Mouse (Mus musculus) lung, postnatal 0 days (tissue): ENCODE data around the gene Dach1. TPM values are rescaled to one million over a fixed set of nuclear protein-coding genes. Genes with fewer than 3 reads are reported as not detected.

Experiments used
- ATAC-seq: fragments of 200-750 bp; cut with Nextera tagmentation; 2 replicates; pipeline ENCODE4 v1.8.0; 2017; ENCODE audit warnings: moderate library complexity
- DNase-seq: peaks from one replicate; pipeline ENCODE4 v3.0.0-alpha.2; 2016; ENCODE audit warnings: low spot score
- H3K27ac ChIP-seq: fragments of 300-500 bp; sonication (generic); 2 replicates; pipeline ENCODE4 v1.5.1; 2014; ENCODE audit warnings: antibody characterized with exemption, mild to moderate bottlenecking, low read length, mixed read lengths
- H3K27me3 ChIP-seq: fragments of 300-500 bp; sonication (generic); replicated peaks from 2 replicates; pipeline ENCODE4 v1.6.1; 2014; ENCODE audit warnings: low read length, mixed read lengths; ENCODE audit not compliant: insufficient read depth
- H3K36me3 ChIP-seq: fragments of 300-500 bp; sonication (generic); 2 replicates; pipeline ENCODE4 v1.6.1; 2014; ENCODE audit warnings: low read length, mixed read lengths; ENCODE audit not compliant: insufficient read depth
- H3K4me1 ChIP-seq: fragments of 300-500 bp; sonication (generic); 2 replicates; pipeline ENCODE4 v1.6.1; 2014; ENCODE audit warnings: antibody characterized with exemption, low read depth, low read length, mixed read lengths; ENCODE audit not compliant: insufficient read depth
- H3K4me2 ChIP-seq: fragments of 300-500 bp; sonication (generic); replicated peaks from 2 replicates; pipeline ENCODE4 v1.6.1; 2014; ENCODE audit warnings: low read depth, mild to moderate bottlenecking, low read length, moderate library complexity, mixed read lengths
- H3K4me3 ChIP-seq: fragments of 300-500 bp; sonication (generic); 2 replicates; pipeline ENCODE4 v1.5.1; 2014; ENCODE audit warnings: low read depth, low read length
- H3K9ac ChIP-seq: fragments of 300-500 bp; sonication (generic); replicated peaks from 2 replicates; pipeline ENCODE4 v1.6.1; 2014; ENCODE audit warnings: low read depth, mild to moderate bottlenecking
- H3K9me3 ChIP-seq: fragments of 300-500 bp; sonication (generic); 2 replicates; pipeline ENCODE4 v1.6.1; 2016; ENCODE audit warnings: low read length, mixed read lengths
- CTCF ChIP-seq: IDR thresholded peaks from 2 replicates; pipeline ENCODE4 v1.5.1; 2016; ENCODE audit warnings: antibody characterized with exemption, mild to moderate bottlenecking
- EP300 ChIP-seq: IDR thresholded peaks from 2 replicates; pipeline ENCODE4 v1.6.1; 2016; ENCODE audit warnings: antibody characterized with exemption, mild to moderate bottlenecking, control low read depth
- WGBS: fragments of 180-500 bp; shearing (Covaris S2); extraction: QIAGEN DNeasy Blood & Tissue Kit; methylation state at CpG from one replicate; pipeline ENCODE4 v1.1.7; 2014; 5-methylcytosine and 5-hydroxymethylcytosine counted together
- polyA plus RNA-seq: library from polyadenylated mRNA; unstranded; fragments of >200 nt; fragmentation: Nextera tagmentation; extraction: Ambion mirVana; gene quantifications from 2 replicates; pipeline ENCODE4 v1.2.1, GENCODE M21; 2015

Gene Dach1
- polyA plus RNA-seq, 1 experiment from 2014 or later = 4.2 TPM

- no peak overlapping the region for H3K9ac ChIP-seq
- H3K27me3 ChIP-seq = no peaks in the 10 kb centered on the region
- no peaks in the 10 kb centered on the region for H3K4me1 ChIP-seq
- peak; percentile 47 for DNase-seq
- peak; percentile 26 for ATAC-seq
- WGBS = 54% methylated on average over 5 of the region's 5 CpGs
- no peak overlapping the region for H3K4me2 ChIP-seq
- no peaks in the 10 kb centered on the region for H3K36me3 ChIP-seq
- no peak overlapping the region for H3K4me3 ChIP-seq
- H3K27ac ChIP-seq = no peak overlapping the region
- TF ChIP-seq CTCF (no peak), EP300 (peak; percentile 38)
- no peaks in the 10 kb centered on the region for H3K9me3 ChIP-seq
These were observed 374.1 kb downstream of the Dach1 start for GRCm38 (mm10) chr14:97795385-97795952.

GRCm38 (mm10) chr14:97774135-97774767 is 395.3 kb downstream of the Dach1 start:
- 63% methylated on average over 2 of the region's 2 CpGs for WGBS
- Histone ChIP-seq H3K4me1 (no peaks in the 10 kb centered on the region), H3K4me3 (no peak overlapping the region), H3K9me3 (no peaks in the 10 kb centered on the region; the same call in 1 of the 2 replicates), H3K9ac (no peak overlapping the region), H3K27me3 (no peaks in the 10 kb centered on the region), H3K4me2 (no peak overlapping the region), H3K36me3 (no peaks in the 10 kb centered on the region), H3K27ac (no peak overlapping the region)
- TF ChIP-seq CTCF = no peak
- no peak for TF ChIP-seq EP300
- ATAC-seq (no peak), DNase-seq (no peak)

- Histone ChIP-seq H3K36me3 (no peaks in the 10 kb centered on the region), H3K27ac (no peak overlapping the region), H3K9me3 (no peaks in the 10 kb centered on the region), H3K4me1 (no peaks in the 10 kb centered on the region), H3K4me3 (no peak overlapping the region), H3K27me3 (no peaks in the 10 kb centered on the region), H3K9ac (no peak overlapping the region), H3K4me2 (no peak overlapping the region)
- TF ChIP-seq CTCF (no peak), EP300 (no peak)
- 76% methylated on average over 4 of the region's 4 CpGs for WGBS
- ATAC-seq (no peak), DNase-seq (no peak)
These were observed 415.2 kb downstream of the Dach1 start for GRCm38 (mm10) chr14:97754400-97754799.

GRCm38 (mm10) chr14:97753973-97754372 is 415.6 kb downstream of the Dach1 start:
- no peak overlapping the region for H3K27ac ChIP-seq
- 86% methylated on average over 2 of the region's 2 CpGs for WGBS
- ATAC-seq (no peak), DNase-seq (no peak)
- no peaks in the 10 kb centered on the region for H3K36me3 ChIP-seq
- no peak overlapping the region for H3K4me2 ChIP-seq
- H3K4me3 ChIP-seq = no peak overlapping the region
- H3K9me3 ChIP-seq = no peaks in the 10 kb centered on the region
- no peak for TF ChIP-seq CTCF
- no peak for TF ChIP-seq EP300
- H3K4me1 ChIP-seq = no peaks in the 10 kb centered on the region
- H3K27me3 ChIP-seq = no peaks in the 10 kb centered on the region
- no peak overlapping the region for H3K9ac ChIP-seq

- H3K4me2 ChIP-seq = no peak overlapping the region
- WGBS = 68% methylated on average over 2 of the region's 2 CpGs
- TF ChIP-seq EP300 (no peak), CTCF (no peak)
- no peak for ATAC-seq
- H3K4me3 ChIP-seq = no peak overlapping the region
- H3K9me3 ChIP-seq = no peaks in the 10 kb centered on the region
- no peak overlapping the region for H3K27ac ChIP-seq
- no peaks in the 10 kb centered on the region for H3K36me3 ChIP-seq
- no peaks in the 10 kb centered on the region for H3K4me1 ChIP-seq
- H3K27me3 ChIP-seq = no peaks in the 10 kb centered on the region
- no peak overlapping the region for H3K9ac ChIP-seq
- peak; percentile 67 for DNase-seq
These were observed 426.3 kb downstream of the Dach1 start for GRCm38 (mm10) chr14:97743252-97743651.

GRCm38 (mm10) chr14:97742785-97743184 is 426.8 kb downstream of the Dach1 start:
- Histone ChIP-seq H3K4me3 (no peak overlapping the region), H3K4me2 (no peak overlapping the region), H3K27me3 (no peaks in the 10 kb centered on the region), H3K9me3 (no peaks in the 10 kb centered on the region), H3K4me1 (no peaks in the 10 kb centered on the region), H3K9ac (no peak overlapping the region), H3K27ac (no peak overlapping the region), H3K36me3 (no peaks in the 10 kb centered on the region)
- no peak for DNase-seq
- TF ChIP-seq CTCF (no peak), EP300 (no peak)
- ATAC-seq = no peak
- 35% methylated on average over 4 of the region's 4 CpGs for WGBS
